Mouse (Mus musculus) liver, embryonic 11.5 days (tissue): ENCODE data around the gene Vps8. TPM values are rescaled to one million over a fixed set of nuclear protein-coding genes. Genes with fewer than 3 reads are reported as not detected.

Experiments used
- ATAC-seq: fragments of 200-750 bp; cut with Nextera tagmentation; replicated peaks from 2 replicates; pipeline ENCODE4 v1.8.0; 2017; ENCODE audit warnings: moderate number of reproducible peaks, mild to moderate bottlenecking, moderate TSS enrichment, moderate library complexity; ENCODE audit not compliant: low FRiP score
- DNase-seq: peaks from one replicate; pipeline ENCODE4 v3.0.0-alpha.2; 2017; ENCODE audit warnings: low spot score
- H3K27ac ChIP-seq: fragments of 300-500 bp; sonication (generic); 2 replicates; pipeline ENCODE4 v1.5.1; 2014; ENCODE audit warnings: mild to moderate bottlenecking, low read depth, low read length, control low read depth
- H3K27me3 ChIP-seq: fragments of 300-500 bp; sonication (generic); replicated peaks from 2 replicates; pipeline ENCODE4 v1.6.1; 2014; ENCODE audit warnings: low read length, mixed read lengths; ENCODE audit not compliant: control insufficient read depth, insufficient read depth
- H3K36me3 ChIP-seq: fragments of 300-500 bp; sonication (generic); 2 replicates; pipeline ENCODE4 v1.6.1; 2014; ENCODE audit warnings: mild to moderate bottlenecking, low read length, moderate library complexity, mixed read lengths; ENCODE audit not compliant: control insufficient read depth, insufficient read depth
- H3K4me1 ChIP-seq: fragments of 300-500 bp; sonication (generic); replicated peaks from 2 replicates; pipeline ENCODE4 v1.6.1; 2014; ENCODE audit warnings: low read length, mixed read lengths; ENCODE audit not compliant: control insufficient read depth, insufficient read depth
- H3K4me2 ChIP-seq: fragments of 300-500 bp; sonication (generic); 2 replicates; pipeline ENCODE4 v1.6.1; 2014; ENCODE audit warnings: mild to moderate bottlenecking, control low read depth, moderate library complexity
- H3K4me3 ChIP-seq: fragments of 300-500 bp; sonication (generic); 2 replicates; pipeline ENCODE4 v1.5.1; 2014; ENCODE audit warnings: low read depth, low read length, control low read depth
- H3K9ac ChIP-seq: fragments of 300-500 bp; sonication (generic); 2 replicates; pipeline ENCODE4 v1.6.1; 2014; ENCODE audit warnings: low read depth, low read length, control low read depth
- H3K9me3 ChIP-seq: fragments of 300-500 bp; sonication (generic); 2 replicates; pipeline ENCODE4 v1.6.1; 2016; ENCODE audit warnings: low read length, inconsistent platforms, mixed read lengths; ENCODE audit not compliant: control insufficient read depth
- WGBS: fragments of 180-500 bp; shearing (Covaris S2); extraction: QIAGEN DNeasy Blood & Tissue Kit; methylation state at CpG from one replicate; pipeline ENCODE4 v1.1.7; 2014; 5-methylcytosine and 5-hydroxymethylcytosine counted together
- polyA plus RNA-seq: library from polyadenylated mRNA; unstranded; fragments of >200 nt; fragmentation: Nextera tagmentation; extraction: Ambion mirVana; gene quantifications from 2 replicates; pipeline ENCODE4 v1.2.1, GENCODE M21; 2014

The Vps8 gene
- polyA plus RNA-seq, 1 experiment from 2014 or later = 15.9 TPM

DNA sequence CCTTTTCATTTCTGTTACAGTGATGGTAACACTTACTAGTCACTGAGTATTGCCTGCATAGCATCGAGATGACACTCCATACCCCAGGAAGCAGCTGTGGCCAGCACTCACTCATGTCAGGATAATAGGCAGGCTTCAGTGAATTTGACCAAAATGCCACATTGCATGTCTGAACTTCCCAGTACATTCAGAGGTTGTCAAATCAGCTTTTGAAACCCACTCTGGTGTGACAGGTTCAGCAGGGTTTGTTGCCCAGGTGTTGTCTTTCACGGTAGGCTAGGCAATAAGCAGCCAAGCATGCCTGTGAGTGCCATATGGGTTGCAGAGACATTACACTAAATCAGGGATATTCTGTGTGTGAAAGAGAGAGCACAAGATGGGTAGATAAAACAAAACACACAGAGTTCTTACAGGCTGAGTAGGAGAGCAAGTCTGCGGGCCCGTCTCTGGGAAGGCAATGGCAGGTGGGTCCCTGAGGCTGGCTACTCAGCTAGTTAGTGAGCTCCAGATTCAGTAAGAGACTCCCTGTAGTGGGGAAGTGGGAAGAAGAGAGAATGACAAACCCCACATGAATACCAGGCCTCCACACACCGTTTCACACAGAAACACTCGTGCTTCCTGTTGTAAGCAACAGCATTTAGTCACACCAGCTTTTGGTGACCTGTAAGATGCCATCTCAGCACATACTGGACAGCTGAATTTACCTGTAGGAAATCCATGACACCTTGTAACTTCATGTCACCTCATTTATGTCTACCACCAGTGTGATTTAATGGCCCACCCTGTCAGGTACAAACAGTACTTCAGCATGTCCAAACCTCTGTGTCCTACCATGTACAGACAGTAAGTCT is 203.1 kb downstream of the Vps8 start:
- Histone ChIP-seq H3K9ac (no peak overlapping the region), H3K4me1 (0 out of 2 replicates have a peak, but pooled peaks cover 4% of the 10 kb centered on the region), H3K4me3 (no peak overlapping the region), H3K27me3 (no peaks in the 10 kb centered on the region), H3K27ac (no peak overlapping the region), H3K36me3 (no peaks in the 10 kb centered on the region), H3K4me2 (no peak overlapping the region), H3K9me3 (no peaks in the 10 kb centered on the region)
- WGBS = 77% methylated on average over 6 of the region's 6 CpGs
- no peak for ATAC-seq
- DNase-seq = no peak

DNA sequence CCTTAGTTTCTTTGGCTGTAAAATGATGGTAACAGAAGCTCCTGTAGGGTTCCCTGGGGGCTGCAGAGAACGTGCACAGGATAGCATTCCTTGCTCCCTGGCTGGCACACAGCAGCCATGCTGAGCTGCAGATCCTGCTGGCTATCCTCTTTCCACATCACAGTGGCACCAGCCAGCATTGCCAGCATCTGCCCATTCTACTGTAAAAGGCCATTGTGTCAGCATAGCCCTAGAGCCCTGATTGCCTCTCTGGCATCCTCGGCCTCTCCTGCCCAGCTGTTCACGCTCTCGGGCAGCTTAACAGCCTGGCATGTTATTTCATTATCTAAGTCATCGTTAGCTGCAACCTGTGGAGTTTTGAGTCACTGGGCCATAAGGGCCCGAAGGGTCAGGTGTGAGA is 204.3 kb downstream of the Vps8 start:
- no peaks in the 10 kb centered on the region for H3K9me3 ChIP-seq
- WGBS = 82% methylated on average over 6 of the region's 6 CpGs

DNA sequence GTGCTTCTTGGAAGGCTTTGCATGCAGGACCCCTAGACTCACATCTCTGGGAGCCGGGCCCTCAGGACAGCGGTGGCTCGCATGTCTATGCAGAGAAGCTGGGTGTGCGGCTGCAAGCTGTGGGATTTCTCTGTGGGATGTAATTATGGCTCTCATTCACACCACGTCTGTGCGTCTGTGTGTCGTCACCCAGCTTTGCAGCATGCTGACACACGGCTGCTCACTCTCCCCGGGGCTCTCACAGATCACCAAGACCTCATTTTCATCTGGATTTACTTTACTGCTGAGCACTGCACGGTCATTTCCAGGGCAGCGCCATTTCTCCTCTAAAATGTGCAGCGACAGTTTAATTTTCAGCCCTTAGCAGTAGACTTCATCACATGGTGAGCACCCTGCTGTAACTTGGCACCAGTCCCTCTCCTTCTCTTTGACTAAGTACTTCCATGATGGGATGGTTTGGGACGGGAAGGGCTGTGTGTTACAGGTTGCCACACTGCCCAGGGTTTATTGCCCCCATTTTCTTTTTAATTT is 205.2 kb downstream of the Vps8 start:
- H3K4me2 ChIP-seq = no peak overlapping the region
- 75% methylated on average over 13 of the region's 13 CpGs for WGBS
- no peak overlapping the region for H3K9ac ChIP-seq
- H3K4me3 ChIP-seq = no peak overlapping the region
- H3K36me3 ChIP-seq = no peaks in the 10 kb centered on the region
- H3K4me1 ChIP-seq = no peaks in the 10 kb centered on the region
- H3K9me3 ChIP-seq = no peaks in the 10 kb centered on the region
- ATAC-seq (no peak), DNase-seq (no peak)
- H3K27ac ChIP-seq = no peak overlapping the region
- no peaks in the 10 kb centered on the region for H3K27me3 ChIP-seq

More for the DNA sequence above, 204.3 kb downstream of the Vps8 start:
- Histone ChIP-seq H3K4me3 (no peak overlapping the region), H3K36me3 (no peaks in the 10 kb centered on the region), H3K4me2 (no peak overlapping the region), H3K27me3 (no peaks in the 10 kb centered on the region), H3K27ac (no peak overlapping the region), H3K4me1 (0 out of 2 replicates have a peak, but pooled peaks cover 4% of the 10 kb centered on the region), H3K9ac (no peak overlapping the region)
- DNase-seq (no peak), ATAC-seq (no peak)

DNA sequence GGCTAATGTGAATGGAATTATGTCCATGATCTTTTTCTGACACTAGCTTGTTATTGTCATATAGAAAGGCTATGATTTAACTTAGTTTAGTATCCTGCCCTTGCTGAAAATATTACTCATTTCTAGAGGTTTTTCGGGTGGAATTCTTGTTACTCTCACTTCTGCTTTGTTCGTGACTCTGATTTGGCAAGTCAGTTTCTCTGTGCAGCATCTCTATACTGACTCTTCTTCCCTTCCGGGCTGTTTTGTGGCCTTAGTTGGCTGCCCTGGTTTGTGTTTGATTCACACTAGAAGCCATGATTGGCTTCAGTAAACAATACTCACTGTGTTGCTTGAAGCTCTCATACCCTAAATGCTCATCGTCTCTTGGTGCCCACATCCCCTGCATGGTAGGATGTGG is 207.7 kb downstream of the Vps8 start:
- ATAC-seq (no peak), DNase-seq (no peak)
- H3K36me3 ChIP-seq = no peaks in the 10 kb centered on the region
- H3K4me1 ChIP-seq = no peaks in the 10 kb centered on the region
- no peaks in the 10 kb centered on the region for H3K9me3 ChIP-seq
- no peak overlapping the region for H3K27ac ChIP-seq
- no peak overlapping the region for H3K4me3 ChIP-seq
- 74% methylated on average over 4 of the region's 4 CpGs for WGBS
- H3K9ac ChIP-seq = no peak overlapping the region
- H3K27me3 ChIP-seq = no peaks in the 10 kb centered on the region
- H3K4me2 ChIP-seq = no peak overlapping the region

DNA sequence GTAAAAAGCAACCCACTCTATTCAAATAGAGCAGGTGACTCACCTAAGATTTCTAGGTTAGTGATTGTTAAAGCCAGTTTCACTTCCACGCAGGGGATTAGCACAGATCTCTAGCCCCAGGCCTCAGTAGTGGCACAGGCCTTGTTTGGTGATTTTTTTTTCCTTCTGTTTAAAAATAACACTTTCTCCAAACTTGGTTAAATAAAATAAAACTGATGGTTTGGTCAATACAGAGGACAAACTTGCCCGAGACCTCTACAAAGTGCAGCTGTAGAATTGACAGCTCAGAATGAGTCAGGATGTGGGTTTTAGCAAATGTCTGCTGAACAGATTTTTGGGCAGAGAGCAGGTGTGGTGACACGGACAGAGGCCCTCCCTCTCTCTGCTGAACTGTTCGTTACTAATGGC is 208.9 kb downstream of the Vps8 start:
- 71% methylated on average over 4 of the region's 4 CpGs for WGBS
- no peak overlapping the region for H3K4me3 ChIP-seq
- H3K4me2 ChIP-seq = no peak overlapping the region
- no peaks in the 10 kb centered on the region for H3K4me1 ChIP-seq
- no peak overlapping the region for H3K9ac ChIP-seq
- ATAC-seq (no peak), DNase-seq (no peak)
- no peaks in the 10 kb centered on the region for H3K36me3 ChIP-seq
- H3K9me3 ChIP-seq = no peaks in the 10 kb centered on the region
- H3K27me3 ChIP-seq = no peaks in the 10 kb centered on the region
- H3K27ac ChIP-seq = no peak overlapping the region

DNA sequence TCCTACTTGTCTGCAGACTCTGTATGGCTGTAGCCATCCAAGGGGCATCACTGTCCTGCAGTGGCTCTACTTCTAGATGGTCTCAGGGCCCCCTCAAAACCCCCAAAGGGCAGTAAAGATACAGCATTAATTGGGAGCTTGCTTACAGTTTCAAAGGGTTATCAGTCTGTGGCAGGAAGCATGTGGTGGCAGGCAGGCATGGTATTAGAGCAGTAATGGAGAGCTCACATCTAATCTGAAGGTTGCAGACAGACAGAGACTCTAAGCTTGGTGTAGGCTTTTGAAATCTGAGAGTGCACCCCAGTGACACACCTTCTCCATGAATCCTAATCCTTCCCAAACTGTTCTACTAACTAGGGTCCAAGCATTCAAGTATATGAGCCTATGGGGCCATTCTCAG is 211.5 kb downstream of the Vps8 start:
- DNase-seq (no peak), ATAC-seq (0 out of 2 replicates have a peak, but pooled peaks have one; percentile 47)
- H3K9ac ChIP-seq = no peak overlapping the region
- H3K36me3 ChIP-seq = no peaks in the 10 kb centered on the region
- no peak overlapping the region for H3K4me3 ChIP-seq
- H3K4me1 ChIP-seq = no peaks in the 10 kb centered on the region
- no peak overlapping the region for H3K27ac ChIP-seq
- H3K4me2 ChIP-seq = no peak overlapping the region
- no peaks in the 10 kb centered on the region for H3K9me3 ChIP-seq
- no peaks in the 10 kb centered on the region for H3K27me3 ChIP-seq

DNA sequence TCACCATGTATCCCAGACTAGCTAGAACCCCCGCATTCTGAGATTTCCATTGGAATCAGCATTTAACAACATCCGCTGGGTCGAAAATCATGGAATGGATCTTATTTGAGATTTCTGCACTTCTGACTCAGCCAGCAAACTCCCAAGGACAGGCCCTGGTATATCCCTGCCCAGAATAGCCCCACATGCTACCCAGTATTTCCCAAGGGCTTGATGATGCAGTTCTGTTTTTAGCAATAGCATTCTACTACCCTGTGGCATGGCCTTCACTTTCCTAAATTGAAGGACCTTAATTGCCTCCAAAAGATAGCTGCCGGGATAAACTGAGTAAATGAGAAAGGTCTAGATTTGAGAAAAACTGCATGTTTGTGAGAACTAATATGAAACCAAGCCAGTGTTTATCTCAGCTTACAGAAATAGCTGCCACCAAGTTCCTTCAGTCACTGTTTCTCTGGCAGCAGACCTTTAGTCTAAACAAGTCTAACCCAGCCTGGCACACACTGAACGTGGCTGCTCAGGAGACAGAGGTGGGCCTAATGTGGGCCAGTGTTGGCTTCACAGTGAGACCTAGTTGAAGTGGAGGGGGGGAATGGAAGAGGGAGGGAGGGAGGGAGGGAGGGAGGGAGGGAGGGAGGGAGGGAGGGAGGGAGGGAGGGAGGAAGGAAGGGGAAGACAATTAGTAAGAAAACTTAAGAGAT is 213.4 kb downstream of the Vps8 start:
- 83% methylated on average over 5 of the region's 5 CpGs for WGBS
- Histone ChIP-seq H3K27me3 (no peaks in the 10 kb centered on the region), H3K27ac (no peak overlapping the region)

DNA sequence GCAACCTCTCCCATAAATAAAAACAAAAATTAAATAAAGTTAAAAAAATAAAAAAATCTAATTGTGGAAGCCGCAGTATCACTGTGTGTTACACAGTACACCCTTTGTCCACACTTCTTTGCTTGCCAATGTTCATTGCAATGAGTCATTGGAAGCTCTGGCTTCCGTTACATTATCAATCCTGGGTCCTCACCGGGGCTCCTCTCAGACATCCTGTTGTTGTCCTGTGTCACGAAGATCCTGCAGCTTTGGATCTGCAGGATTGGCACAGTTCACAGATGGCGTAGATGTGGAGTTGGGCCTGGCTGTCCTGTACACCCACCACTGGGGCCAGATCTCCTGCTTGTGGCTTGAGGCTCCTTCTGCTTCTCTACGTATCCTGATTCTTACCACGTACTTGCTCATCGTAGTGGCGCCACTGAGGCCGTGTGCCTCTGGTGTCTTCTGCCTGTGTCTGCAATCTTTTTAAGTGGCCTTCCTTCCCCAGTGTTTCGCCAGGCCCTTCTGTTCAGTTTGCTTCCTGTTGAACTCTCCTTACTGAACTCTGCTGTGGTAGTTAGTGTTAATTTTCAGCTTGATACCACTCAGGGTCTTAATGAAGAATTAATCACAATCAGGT is 214.4 kb downstream of the Vps8 start:
- no peak for ATAC-seq
- WGBS = 66% methylated on average over 11 of the region's 11 CpGs

More for the DNA sequence above, 213.4 kb downstream of the Vps8 start:
- H3K9me3 ChIP-seq = no peaks in the 10 kb centered on the region
- H3K4me1 ChIP-seq = no peaks in the 10 kb centered on the region
- no peaks in the 10 kb centered on the region for H3K36me3 ChIP-seq
- ATAC-seq (no peak), DNase-seq (no peak)
- no peak overlapping the region for H3K4me3 ChIP-seq
- no peak overlapping the region for H3K4me2 ChIP-seq
- no peak overlapping the region for H3K9ac ChIP-seq

More for the DNA sequence above, 214.4 kb downstream of the Vps8 start:
- no peak for DNase-seq
- Histone ChIP-seq H3K4me3 (no peak overlapping the region), H3K4me1 (peaks cover 5% of the 10 kb centered on the region; the same call in 1 of the 2 replicates), H3K9me3 (no peaks in the 10 kb centered on the region), H3K36me3 (no peaks in the 10 kb centered on the region), H3K4me2 (no peak overlapping the region), H3K27ac (no peak overlapping the region), H3K27me3 (no peaks in the 10 kb centered on the region), H3K9ac (no peak overlapping the region)
